Mouse (Mus musculus) urinary bladder, postnatal 25 days (tissue): Measurements from ENCODE around the gene Cmah.

Experiments
- DNase-seq: peaks from one replicate; pipeline ENCODE4 v3.0.0; 2022; ENCODE audit warnings: low spot score

Cmah gene

DNA sequence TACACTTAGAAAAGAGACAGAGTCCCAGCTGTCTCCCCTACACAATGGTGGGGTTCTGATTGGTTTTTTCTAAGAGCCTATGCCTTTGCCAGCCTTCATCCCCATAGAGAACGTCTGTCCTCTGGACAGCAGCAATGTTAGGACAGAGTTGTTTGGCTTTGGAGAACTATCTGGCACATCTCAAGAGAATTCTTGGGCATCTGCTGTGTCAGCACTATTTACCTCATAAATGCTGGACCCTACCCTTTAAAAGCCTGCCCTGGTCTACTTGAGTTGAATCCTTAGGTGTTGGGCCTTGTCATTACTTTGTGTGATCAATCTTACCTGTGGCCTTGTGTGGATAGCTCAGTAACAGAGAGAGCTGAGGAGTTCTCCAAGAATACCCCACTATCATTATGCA, 90.8 kb downstream of the Cmah start:
- DNase-seq = no peak

DNA sequence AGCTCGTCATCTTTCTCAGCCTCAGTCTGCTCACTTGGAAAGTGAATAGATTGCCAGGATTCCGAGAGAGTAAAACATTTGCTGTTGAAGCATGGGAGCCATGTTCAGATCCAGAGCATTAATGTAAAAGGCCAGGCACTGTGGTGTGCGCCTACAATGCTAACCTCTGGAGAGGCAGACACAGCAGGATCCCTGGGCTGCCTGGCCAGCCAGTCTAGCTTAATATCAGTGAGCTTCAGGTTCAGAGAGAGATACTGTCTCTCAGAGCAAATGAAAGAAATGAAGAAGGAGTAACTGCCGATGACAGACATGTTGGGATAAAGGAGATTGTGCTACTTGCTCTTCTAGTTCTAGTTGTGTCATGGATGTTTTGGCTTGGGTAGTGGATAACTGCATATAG, 91.6 kb downstream of the Cmah start:
- DNase-seq = no peak

DNA sequence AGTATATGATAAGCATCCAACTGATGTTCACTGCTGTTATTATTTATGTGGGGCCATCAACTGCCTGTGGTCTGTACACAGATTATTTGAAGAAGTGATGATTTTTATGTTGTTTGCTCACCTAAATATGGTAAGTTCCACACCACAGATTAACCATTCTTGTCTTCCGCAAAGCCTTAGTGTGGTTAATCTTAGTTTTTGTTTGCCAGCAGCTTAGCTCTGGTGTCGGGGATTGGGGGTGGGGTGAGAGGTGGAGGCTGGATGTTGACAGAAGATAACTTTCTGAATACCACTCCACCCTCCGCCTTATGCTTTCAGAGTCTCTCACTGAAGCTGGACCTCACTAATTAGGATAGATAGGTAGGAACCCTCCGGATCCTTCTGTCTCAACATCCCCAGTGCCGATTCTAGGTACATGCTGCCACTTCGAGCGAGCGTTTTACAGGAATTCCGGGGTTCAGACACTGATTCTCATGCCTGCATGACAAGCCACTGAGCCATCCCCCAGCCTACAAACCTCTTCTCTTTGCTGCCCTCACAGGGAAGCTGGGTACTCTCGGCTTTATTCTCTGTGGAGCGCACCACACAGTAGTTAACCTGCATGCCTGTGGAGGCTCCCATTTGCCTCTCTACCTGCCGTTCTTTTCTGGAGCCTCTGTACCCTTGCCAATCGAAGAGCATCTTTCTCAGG, 92.5 kb downstream of the Cmah start:
- no peak for DNase-seq

DNA sequence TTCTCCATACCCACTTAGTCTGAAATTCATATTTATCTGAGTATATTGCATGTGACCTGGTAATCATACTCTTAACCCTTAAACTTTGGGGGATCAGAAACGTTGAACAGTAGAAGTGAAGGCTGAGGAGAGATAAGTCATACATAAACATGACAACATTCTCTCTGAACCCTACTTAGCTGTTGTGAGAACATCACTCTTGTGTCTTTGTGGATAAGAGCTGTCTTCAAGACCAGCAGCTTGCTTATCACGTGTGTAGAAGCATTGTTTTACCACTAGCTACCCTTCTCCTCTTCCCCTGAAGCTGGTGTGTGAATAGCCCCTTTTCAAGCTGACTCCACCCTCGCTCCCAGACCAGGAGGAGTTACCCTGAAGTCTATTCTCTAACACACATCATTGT, 94.8 kb downstream of the Cmah start:
- no peak for DNase-seq

DNA sequence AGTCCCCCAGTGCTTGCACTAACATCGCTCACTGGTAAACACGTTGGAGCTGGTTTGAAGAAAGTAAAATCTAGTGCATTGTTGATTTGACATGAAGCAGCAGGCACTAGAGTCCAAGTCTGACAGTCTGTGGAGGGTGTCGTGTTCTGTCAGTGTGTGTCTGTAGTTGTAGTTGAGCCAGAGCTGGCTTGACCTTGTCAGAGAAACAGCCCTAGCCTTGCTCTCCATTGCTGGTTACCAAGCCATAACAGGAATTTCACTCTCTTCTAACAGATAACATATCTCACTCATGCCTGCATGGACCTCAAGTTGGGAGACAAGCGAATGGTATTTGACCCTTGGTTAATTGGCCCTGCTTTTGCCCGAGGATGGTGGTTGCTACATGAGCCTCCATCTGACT, 103.0 kb downstream of the Cmah start:
- DNase-seq = no peak

DNA sequence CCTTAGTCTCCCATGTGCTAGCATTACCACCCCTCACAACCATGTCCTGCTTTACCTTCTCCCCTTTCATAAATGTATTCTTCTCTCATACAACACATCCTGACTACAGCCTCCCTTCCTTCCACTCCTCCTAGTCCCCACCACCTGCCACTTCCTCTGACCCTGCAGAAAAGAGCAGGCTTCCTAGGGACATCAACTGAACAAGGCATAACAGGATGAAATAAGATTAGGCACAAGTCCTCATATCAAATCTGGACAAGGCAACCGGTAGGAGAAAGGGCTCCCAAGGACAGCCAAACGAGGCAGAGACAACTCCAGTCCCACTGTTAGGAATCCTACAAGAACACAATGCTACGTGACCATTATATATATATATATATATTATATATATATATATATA, 104.4 kb downstream of the Cmah start:
- DNase-seq = no peak

DNA sequence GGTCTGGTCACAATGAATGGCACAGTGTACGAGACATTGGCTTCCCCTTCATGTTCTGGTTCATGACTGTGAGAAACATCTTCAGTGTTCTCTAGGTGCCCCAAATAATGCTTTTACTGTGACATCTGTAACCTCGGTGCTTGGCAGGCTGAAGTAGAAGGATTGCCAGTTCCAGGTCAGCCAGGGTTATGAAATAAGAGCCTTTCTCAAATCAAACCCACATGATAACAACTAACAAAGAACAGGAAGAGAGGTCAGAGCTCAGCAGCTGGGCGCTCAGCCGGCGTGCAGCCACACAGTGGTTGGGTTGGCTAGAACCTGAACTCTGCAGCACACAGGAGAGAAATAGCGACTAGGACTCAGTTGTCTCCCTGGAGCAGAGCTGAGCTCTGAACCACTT, 115.1 kb downstream of the Cmah start:
- no peak for DNase-seq

DNA sequence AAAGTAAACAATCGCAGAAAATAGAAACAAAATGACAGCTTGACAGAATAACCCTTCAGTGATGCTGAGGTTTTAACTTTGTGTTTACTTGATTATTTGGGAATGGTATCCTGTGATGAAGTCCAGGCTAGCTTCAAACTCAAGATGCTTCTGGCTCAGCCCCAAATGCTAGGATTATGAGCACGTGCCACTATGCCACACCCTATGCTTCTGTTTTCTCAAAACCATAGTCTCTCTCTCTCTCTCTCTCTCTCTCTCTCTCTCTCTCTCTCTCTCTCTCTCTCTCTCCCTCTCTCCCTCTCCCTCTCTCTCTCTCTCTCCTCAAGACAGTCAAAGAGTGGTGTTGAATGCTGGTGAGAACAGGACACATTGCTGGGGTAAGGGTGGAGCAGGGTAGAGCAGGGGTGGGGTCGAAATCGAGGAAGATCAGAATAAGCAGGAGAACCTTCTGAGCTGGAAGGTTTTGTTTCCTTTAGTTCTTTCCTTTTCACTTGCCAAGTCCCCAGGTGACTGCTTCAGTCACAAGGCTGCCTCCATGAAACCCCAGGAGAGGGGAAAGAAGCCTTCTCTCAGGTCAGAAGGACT, 116.7 kb downstream of the Cmah start:
- DNase-seq = no peak

DNA sequence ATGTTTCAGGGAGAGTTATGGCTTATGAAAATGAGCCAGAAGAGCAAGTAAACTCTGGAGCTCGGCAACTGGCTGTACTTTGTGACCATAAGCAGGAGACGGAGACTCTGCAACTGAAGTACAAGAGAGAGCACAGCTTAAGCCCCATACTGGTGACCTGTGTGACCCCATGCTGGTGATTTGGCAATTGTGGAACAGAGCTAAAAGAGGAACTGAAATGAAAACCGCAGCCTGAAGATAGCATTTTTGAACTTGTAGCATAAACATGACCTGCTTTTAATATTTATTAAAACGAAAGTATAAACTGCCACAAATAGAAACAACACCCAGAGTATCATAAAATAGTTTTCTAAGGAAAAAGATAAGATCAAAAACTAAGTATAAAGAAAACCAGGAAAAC, 117.5 kb downstream of the Cmah start:
- DNase-seq = no peak

DNA sequence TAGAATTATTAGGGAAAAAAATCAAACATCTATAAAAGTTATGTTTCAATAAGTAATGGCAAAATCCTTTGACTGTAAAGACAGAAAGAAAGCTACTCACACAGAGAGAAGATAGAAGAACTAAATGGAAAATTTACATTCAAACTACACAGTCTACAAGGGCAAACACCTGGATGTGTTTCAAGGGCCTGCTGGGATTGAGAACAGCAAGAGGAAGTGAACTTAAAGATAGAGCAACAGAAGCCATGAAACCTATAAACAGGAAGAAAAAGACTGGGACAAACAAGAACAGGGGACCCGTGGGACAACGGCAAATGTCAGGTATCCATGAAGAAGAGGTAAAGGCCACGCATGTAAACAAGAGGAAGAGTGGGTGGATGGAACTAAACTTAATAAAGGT, 118.0 kb downstream of the Cmah start:
- DNase-seq = no peak

DNA sequence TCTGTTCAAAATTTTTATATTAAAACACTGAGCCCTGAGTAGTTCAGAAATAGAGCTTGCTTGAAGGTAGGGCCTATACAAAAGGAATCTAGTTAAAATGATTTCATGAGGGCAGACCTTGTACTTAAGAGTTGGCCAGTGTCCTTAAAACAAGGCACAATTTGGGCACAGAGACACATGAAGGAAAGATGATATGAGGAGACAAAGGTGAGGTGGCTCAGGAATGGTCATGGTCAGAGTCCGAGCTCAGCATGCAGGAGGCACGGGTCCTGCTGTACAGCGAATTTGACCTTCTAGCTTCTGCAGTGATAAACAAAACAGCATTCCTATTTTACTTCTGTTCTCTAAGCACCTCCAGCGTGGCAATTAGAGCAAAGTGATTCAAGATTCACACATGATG, 118.9 kb downstream of the Cmah start:
- DNase-seq = no peak

DNA sequence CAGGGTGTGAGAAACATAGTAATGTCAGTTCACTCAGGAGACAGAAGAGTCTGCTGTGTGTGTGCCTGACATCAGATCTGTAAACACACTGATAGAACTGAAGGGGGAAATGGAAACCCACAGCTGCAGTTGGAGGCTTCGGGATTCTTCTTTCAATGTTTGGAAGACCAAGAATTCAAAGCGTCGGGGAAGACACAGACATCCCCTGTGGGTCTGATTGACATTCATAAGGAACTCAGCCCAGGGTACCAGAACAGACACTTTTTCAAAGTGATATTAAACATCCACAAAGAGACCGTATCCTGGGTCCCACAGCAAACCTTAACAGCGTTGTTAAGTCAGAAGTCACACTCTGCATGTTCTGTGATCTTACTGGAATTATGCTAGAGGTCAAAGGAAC, 119.8 kb downstream of the Cmah start:
- no peak for DNase-seq

DNA sequence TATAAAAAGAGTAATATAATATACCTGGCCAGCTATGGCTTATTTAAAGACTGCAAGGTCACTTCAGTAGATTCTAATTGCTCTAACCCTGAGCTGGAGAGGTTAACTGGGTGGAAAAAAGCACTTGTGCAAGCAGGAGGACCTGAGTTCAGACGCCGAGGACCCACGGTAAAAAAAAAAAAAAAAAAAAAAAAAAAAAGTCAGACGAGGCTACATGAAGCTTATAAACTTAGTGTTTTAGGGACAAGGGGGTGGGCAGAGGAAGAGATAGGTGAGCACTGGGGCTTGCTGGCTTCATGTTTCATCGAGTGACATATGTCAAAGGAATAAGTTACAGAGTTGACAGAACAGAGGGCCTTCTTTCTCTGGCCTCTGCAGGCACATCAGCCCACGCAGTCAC, 121.4 kb downstream of the Cmah start:
- DNase-seq = no peak

DNA sequence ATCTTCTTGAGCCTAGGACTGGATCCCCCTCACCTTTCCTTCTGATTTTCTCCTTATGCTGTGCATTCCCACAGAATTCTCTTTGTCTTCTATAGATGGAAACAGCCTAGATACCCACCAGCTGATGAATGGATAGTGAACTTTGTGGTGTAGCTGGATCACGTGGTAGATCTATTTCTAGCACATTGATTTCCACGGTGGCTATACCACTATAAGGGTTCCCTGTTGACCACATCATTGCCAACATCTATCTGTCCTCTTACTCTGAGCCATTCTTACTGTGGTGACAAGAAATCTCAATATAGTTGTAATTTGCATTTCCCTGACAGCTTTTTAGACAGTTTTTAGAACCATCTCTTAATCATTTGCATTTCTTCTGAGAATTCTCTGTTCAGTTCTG, 124.3 kb downstream of the Cmah start:
- no peak for DNase-seq

DNA sequence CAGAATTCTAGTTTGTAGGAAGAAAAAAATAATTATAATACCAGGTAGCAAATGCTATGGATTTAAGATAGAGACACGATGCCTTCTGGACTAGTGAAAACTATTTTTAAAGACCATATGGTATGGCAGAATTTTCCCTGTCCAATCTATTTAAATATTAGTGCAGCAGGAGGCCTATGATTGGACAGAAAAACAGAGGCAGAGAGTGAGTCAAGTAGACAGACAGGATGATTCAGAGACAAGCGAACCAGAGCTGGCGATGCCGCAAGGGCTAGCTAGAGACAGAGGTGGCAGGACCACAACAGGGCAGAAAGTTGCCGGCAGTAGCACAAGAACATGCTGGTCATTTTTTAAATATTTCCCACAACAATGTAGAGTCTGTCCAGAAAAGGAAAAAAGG, 126.5 kb downstream of the Cmah start:
- DNase-seq = no peak

DNA sequence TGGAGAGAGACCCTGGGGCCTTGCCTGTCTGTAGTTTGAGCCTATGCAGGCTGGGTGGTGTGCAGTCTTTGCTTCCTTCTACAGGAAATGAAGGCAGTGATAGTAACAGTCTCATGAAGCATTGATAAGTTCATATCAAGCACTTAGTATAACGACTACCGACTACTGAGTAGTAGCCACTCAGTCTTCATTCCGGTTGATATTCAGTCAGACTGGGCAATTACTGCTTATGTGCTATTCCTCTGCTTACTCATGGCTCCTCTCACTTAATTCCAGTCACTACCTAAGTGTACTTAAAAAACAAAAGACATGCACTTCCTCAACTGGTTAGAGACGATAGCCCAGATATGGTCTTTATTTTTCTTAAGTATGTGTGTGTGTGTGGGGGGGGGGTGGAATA, 129.2 kb downstream of the Cmah start:
- DNase-seq = no peak

DNA sequence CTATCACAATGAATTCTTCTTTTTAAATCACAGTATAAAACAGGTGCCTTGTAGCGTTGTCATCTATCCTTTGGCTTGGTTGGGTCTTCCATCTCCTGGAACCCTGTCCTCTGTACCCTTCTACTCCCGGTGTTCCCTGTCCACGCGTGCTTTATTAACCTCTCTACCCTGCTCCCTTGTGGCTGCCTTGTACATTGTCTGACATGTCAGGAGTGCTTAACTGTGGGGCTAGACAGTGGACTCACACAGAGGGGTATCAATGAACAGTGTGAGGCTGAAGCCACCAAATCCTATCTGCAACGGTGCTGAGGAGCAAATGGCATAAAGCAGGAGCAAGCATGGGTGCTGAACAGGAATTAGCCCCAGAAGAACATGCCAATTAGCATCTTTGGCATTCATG, 133.3 kb downstream of the Cmah start:
- DNase-seq = no peak

DNA sequence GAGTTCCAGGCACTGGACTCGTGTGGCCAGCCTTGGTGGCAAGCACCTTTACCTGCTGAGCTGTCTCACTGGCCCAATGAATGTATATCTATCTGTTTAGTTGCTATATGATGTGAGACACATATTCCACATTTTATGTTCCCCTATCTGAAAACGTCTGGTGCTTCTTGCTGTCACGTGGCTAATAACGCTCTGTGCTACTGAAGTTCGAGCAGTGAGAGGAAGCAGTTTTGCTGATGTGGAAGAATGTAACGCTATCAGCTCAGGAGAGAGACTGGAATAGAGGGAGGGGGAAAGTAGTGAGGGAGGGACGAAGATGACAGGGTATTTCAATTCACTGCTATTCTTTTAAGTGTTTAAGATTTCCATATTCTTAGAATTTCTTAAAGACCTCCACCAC, 136.6 kb downstream of the Cmah start:
- DNase-seq = no peak

DNA sequence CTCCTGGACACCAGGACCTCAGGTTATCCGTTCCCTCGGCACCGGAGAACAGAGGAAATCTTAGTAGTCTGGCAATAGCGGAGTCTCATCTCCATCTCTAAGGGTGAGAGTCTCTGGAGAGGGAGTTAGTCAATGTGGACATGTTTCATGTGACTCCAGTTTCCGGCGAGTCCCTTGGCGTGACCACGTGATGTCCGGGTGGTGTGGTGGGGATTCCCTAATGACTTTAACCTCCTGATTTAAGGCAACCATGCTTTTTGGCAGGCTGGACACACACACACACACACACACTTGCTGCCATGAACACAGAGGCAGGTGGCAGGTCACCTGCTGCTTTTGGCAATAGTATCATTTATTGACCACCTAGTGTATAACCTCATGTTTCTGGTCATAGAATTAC, 138.8 kb downstream of the Cmah start:
- DNase-seq = no peak

DNA sequence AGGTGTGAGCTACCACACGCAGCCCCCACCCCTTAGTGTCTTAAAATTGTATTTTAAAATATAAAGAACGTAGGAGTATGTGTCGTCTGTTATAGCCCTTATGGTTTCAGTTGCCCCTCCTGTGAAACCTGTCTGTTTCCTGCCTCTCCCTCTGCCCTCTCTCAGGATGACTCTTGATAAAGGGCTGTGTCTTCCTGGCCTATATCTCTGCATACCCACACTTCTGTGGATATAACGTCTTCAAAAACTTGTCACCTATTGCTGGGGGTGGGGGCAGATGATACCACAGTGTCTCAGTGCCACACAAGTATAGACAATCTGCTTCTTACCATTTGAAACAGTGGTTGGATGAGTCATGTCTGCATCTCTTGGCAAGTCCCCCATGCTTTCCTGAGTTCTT, 140.6 kb downstream of the Cmah start:
- no peak for DNase-seq

DNA sequence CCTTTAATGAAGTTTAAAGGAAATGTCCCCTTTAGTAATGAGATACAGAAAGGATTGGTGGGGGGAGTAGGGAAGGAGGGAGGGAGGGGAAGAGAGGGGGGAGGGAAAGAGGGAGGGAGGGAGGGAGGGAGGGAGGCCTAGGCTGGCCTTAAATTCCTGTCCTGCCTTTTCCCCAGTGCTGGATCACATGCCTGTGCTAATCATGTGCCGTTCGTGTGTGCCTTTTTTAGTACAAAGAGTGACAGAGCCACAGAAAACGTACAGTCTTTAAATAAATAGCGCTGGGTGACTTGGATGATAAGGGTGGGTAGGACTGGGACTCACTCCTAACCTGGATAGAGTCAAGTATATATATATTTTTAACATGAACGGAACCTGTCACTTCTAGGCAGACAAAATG, 150.4 kb downstream of the Cmah start:
- DNase-seq = no peak

DNA sequence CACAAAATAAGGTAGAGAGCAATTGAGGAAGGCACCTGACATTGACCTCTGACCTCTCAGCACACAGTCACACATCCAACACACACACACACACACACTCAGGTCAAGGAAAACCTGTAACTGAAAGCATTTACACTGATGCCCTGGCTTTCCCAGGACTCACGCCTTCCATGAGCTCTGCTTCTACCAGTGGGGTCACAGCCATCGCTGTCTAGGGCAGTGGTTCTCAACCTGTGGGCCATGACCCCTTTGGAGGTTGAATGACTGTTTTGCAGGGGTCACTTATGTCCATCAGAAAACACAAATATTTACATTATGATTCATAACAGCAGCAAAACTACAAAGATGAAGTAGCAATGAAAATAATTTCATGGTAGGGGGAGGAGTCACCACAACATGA, 152.3 kb downstream of the Cmah start:
- DNase-seq = no peak

DNA sequence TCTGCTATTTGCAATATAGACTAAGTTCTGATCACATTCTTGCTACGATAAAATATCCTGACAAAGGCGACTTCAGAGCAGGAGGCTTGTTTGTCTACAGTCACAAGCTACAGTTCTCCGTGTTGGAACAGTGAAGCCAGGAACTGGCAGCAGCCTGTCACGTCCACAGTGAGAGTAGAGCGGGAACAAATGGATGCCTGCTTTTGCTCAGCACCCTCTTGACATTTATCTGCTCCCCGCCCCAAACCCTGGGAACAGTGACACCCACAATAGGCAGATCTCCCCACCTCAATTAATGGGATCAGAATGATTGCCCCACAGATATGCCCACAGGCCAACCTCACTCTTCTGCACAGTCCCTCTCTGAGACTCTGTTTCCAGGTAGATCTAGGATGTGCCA, 153.6 kb downstream of the Cmah start:
- DNase-seq = no peak

DNA sequence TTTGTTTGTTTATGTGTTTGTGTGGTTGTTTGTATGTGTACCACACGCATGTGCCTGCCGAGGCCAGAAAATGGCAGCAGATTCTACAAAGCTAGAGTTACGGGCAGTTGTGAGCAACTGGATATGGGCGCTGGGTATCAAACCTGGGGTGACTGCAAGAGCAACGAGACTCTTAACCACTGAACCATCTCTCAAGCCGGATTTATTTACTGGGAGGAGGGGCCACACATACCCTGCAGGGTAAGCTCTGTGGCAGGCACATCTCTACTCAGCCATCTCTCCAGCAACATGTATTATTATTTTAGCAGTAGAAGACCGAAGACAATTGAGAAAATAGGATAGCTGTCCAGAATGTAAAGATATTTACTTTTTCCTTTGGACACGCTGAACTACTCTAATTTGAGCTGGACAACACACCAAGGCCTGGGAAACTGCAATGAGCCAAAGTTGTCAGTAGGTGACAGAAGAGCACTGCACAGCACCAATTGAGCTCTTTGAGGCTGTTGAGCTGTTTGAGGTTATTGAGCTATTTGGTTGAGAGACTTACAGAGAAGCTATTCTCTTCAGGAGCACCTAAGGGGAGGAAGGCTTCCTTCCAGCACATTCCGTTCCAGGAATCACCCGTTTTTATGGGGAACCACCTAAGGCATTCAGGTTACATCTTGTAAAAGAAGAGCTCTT, 154.6 kb downstream of the Cmah start:
- peak; percentile 18 for DNase-seq
